Mouse (Mus musculus) lung, embryonic 14.5 days (tissue): ENCODE data around the gene Sema4c. TPM values are rescaled to one million over a fixed set of nuclear protein-coding genes. Genes with fewer than 3 reads are reported as not detected.

Experiments used
- ATAC-seq: fragments of 200-750 bp; cut with Nextera tagmentation; 2 replicates; pipeline ENCODE4 v1.8.0; 2017; ENCODE audit warnings: mild to moderate bottlenecking, moderate TSS enrichment, moderate library complexity; ENCODE audit not compliant: insufficient read depth
- DNase-seq: peaks from one replicate; pipeline ENCODE4 v3.0.0-alpha.2; 2015
- H3K27ac ChIP-seq: fragments of 300-500 bp; sonication (generic); 2 replicates; pipeline ENCODE4 v1.5.1; 2014; ENCODE audit warnings: low read depth, mild to moderate bottlenecking, moderate library complexity
- H3K27me3 ChIP-seq: fragments of 300-500 bp; sonication (generic); 2 replicates; pipeline ENCODE4 v1.6.1; 2014; ENCODE audit warnings: low read length, control low read depth; ENCODE audit not compliant: insufficient read depth
- H3K36me3 ChIP-seq: fragments of 300-500 bp; sonication (generic); 2 replicates; pipeline ENCODE4 v1.6.1; 2014; ENCODE audit warnings: control low read depth; ENCODE audit not compliant: insufficient read depth
- H3K4me1 ChIP-seq: fragments of 300-500 bp; sonication (generic); 2 replicates; pipeline ENCODE4 v1.6.1; 2014; ENCODE audit warnings: antibody characterized with exemption, control low read depth; ENCODE audit not compliant: insufficient read depth
- H3K4me2 ChIP-seq: fragments of 300-500 bp; sonication (generic); 2 replicates; pipeline ENCODE4 v1.6.1; 2014; ENCODE audit warnings: mild to moderate bottlenecking
- H3K4me3 ChIP-seq: fragments of 300-500 bp; sonication (generic); 2 replicates; pipeline ENCODE4 v1.5.1; 2014; ENCODE audit warnings: low read depth, low read length
- H3K9ac ChIP-seq: fragments of 300-500 bp; sonication (generic); 2 replicates; pipeline ENCODE4 v1.6.1; 2014
- H3K9me3 ChIP-seq: fragments of 300-500 bp; sonication (generic); 2 replicates; pipeline ENCODE4 v1.6.1; 2016; ENCODE audit warnings: low read depth, low read length, control low read depth
- CTCF ChIP-seq: IDR thresholded peaks from 2 replicates; pipeline ENCODE4 v1.5.1; 2016; ENCODE audit warnings: antibody characterized with exemption, low read depth
- WGBS: fragments of 180-500 bp; shearing (Covaris S2); extraction: QIAGEN DNeasy Blood & Tissue Kit; methylation state at CpG from one replicate; pipeline ENCODE4 v1.1.7; 2014; 5-methylcytosine and 5-hydroxymethylcytosine counted together
- polyA plus RNA-seq: library from polyadenylated mRNA; unstranded; fragments of >200 nt; fragmentation: Nextera tagmentation; extraction: Ambion mirVana; gene quantifications from 2 replicates; pipeline ENCODE4 v1.2.1, GENCODE M21; 2014

Sema4c gene
- polyA plus RNA-seq, 1 experiment from 2014 or later: 2.2 TPM

DNA sequence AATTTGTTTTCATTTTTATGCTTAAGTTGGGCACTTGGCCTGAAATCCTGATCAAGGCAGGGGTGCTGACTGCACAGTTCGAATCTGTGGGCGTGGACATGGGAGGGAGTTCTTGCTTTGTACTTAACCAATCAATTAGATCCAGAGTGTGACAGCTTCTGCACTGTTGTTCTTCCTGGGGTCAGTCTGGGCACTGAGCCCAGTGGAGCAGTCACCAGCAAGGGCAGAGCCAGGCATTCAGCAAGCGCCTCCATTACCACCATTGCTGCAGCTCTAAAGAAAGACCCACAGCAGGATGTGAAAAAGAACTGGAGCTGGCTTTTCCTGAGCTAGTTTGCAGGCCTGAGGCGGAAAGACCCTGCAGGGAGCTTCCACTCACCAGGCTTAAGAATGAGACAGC, 38.0 kb upstream of the Sema4c start:
- DNase-seq: peak; percentile 86
- Histone ChIP-seq H3K4me2 (peak overlapping the region; percentile 31; the same call in 1 of the 2 replicates), H3K27ac (peak overlapping the region; percentile 82), H3K9me3 (no peaks in the 10 kb centered on the region), H3K27me3 (no peaks in the 10 kb centered on the region), H3K4me1 (peaks cover 14% of the 10 kb centered on the region), H3K4me3 (no peak overlapping the region), H3K36me3 (no peaks in the 10 kb centered on the region), H3K9ac (no peak overlapping the region)
- ATAC-seq: peak; percentile 84
- 27% methylated on average over 4 of the region's 4 CpGs for WGBS
- no peak for TF ChIP-seq CTCF

DNA sequence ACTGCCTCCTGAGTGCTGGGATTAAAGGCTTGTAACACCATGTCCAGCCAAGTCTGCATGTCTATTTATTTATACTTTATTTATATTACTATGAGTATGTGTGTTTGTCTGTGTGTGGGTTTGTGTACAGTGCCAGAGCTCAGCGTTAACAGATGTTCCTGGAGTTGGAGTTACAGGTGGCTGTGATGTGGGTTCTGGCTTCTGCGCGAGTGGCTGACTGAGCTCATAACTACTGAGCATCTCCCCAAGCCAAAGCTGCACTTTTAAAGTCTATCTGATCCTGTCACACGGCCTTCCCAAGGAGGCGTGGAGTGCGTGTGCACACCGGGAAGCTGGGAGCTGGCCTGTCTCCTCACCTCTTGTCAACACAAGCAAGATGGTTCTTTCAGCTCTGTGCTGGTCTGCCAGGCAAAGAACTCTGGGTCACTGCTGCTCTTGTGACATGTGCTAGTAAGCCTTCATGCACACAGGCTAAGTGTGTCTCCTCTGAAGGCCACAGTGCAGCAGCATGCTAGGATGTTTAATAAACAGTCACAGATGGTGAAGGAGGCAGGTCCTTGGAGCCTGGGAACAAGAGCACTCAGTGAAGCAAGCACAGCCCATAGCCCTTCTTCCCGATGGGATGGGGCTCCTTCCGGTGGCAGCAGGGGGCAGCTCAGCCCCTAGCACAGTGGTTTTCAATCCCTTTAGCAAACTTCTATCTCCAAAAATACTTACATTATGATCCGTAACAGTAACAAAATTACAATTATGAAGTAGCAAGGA, 37.2 kb upstream of the Sema4c start:
- TF ChIP-seq CTCF: 0 out of 2 replicates have a peak, but pooled peaks have one; percentile 12
- 33% methylated on average over 10 of the region's 10 CpGs for WGBS
- H3K9ac ChIP-seq: no peak overlapping the region
- DNase-seq (peak; percentile 64), ATAC-seq (peak; percentile 67; the same call in 1 of the 2 replicates)
- H3K27ac ChIP-seq: peak overlapping the region; percentile 82
- no peaks in the 10 kb centered on the region for H3K36me3 ChIP-seq
- H3K9me3 ChIP-seq: no peaks in the 10 kb centered on the region
- H3K4me1 ChIP-seq: peaks cover 14% of the 10 kb centered on the region
- no peaks in the 10 kb centered on the region for H3K27me3 ChIP-seq
- H3K4me3 ChIP-seq: no peak overlapping the region
- H3K4me2 ChIP-seq: no peak overlapping the region

DNA sequence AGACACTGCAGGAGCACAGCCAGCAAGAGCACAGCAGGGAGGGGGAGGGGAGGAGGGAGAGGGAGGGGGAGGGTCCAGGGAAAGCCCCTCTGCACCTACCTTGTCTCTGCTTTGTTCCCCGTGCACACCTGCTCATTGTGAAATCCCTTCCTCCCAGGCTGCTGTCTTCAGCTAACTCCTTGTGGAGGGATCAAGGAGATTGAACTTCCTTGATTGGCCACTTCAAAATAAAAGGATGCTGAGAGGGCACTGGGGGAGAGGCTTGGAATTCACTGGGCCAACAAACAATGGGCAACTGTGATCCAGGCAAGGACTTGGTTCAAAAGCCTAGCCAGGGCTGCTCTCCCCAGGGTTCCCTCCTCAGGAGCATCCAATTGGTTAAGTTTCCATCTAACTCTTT, 35.0 kb upstream of the Sema4c start:
- ATAC-seq (no peak), DNase-seq (no peak)
- no peak overlapping the region for H3K4me3 ChIP-seq
- H3K36me3 ChIP-seq: no peaks in the 10 kb centered on the region
- peak overlapping the region; percentile 75 for H3K27ac ChIP-seq
- no peak for TF ChIP-seq CTCF
- peaks cover 36% of the 10 kb centered on the region for H3K4me1 ChIP-seq
- no peaks in the 10 kb centered on the region for H3K9me3 ChIP-seq
- H3K27me3 ChIP-seq: no peaks in the 10 kb centered on the region
- 38% methylated on average over 1 of the region's 1 CpGs for WGBS
- no peak overlapping the region for H3K9ac ChIP-seq
- no peak overlapping the region for H3K4me2 ChIP-seq

DNA sequence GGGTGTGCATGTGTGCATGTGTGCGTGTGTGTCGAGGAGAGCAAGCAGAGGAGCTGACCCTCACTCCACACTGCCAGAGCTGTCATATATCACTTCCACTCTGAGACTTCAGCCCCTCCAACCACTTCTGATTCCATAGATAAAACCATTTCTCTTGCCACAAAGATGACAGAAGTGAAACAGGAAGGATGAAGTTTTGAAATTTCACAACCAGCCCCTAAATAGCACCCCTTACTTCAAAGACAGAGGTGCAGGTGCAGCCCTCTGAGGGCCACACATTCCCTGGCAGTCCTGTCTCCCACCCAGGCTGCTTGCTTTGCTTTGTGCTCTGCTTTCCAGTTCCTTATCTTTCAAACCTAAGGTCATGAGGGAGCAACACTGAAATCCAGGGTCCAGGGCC, 33.3 kb upstream of the Sema4c start:
- Histone ChIP-seq H3K4me1 (peaks cover 36% of the 10 kb centered on the region), H3K9ac (no peak overlapping the region), H3K4me2 (no peak overlapping the region), H3K27ac (no peak overlapping the region), H3K9me3 (no peaks in the 10 kb centered on the region), H3K27me3 (no peaks in the 10 kb centered on the region), H3K4me3 (no peak overlapping the region), H3K36me3 (no peaks in the 10 kb centered on the region)
- 53% methylated on average over 2 of the region's 2 CpGs for WGBS
- no peak for TF ChIP-seq CTCF
- no peak for DNase-seq
- no peak for ATAC-seq

DNA sequence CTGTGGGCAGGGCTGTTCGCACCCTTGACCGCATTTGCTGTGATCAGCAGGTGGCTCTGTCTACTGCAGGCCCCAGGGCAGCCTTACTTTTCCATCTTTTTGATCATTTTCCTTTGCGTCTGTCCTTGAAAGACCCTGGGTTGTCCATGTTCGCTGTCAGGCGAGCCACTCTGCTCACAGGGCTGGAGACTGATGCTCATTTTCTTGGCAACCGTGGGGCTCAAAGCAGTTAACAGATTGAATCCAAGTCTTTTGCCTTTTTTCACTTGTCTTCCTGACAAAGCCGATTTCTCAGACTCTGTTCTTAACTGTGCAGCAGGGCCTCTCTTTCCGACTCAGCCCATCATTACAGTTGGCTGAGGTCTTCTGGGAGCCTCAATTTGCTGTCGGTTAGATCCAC, 32.5 kb upstream of the Sema4c start:
- Histone ChIP-seq H3K9ac (no peak overlapping the region), H3K27me3 (no peaks in the 10 kb centered on the region), H3K4me2 (no peak overlapping the region), H3K9me3 (no peaks in the 10 kb centered on the region), H3K27ac (peak overlapping the region; percentile 46; the same call in 1 of the 2 replicates), H3K36me3 (no peaks in the 10 kb centered on the region), H3K4me1 (peaks cover 29% of the 10 kb centered on the region), H3K4me3 (no peak overlapping the region)
- WGBS: 58% methylated on average over 9 of the region's 9 CpGs
- DNase-seq: no peak
- TF ChIP-seq CTCF: no peak
- no peak for ATAC-seq

DNA sequence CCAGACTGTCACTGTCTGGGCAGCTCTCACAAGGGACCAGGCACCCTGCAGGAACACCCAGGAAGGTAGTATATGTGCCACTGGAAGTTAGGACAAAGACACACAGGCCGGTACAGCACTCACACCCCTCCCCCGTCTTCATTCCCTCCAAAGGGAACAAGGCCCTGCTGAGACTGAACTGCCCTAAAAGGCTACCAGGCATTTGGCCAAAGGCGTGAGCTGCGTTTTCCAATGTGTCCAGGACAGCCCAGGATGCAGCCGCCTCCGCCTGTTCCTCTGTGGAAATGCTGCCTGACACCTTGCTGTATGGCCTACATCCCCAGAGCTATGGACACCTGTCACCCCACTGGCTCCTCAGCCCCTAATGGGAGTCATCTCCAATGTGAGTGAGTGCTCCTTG, 31.3 kb upstream of the Sema4c start:
- Histone ChIP-seq H3K27ac (peak overlapping the region; percentile 78), H3K4me3 (no peak overlapping the region), H3K36me3 (no peaks in the 10 kb centered on the region), H3K27me3 (no peaks in the 10 kb centered on the region), H3K4me1 (peaks cover 24% of the 10 kb centered on the region), H3K9ac (peak overlapping the region; percentile 36), H3K9me3 (no peaks in the 10 kb centered on the region), H3K4me2 (peak overlapping the region; percentile 24; the same call in 1 of the 2 replicates)
- 39% methylated on average over 6 of the region's 6 CpGs for WGBS
- TF ChIP-seq CTCF: no peak
- peak; percentile 50 for ATAC-seq
- DNase-seq: peak; percentile 83

DNA sequence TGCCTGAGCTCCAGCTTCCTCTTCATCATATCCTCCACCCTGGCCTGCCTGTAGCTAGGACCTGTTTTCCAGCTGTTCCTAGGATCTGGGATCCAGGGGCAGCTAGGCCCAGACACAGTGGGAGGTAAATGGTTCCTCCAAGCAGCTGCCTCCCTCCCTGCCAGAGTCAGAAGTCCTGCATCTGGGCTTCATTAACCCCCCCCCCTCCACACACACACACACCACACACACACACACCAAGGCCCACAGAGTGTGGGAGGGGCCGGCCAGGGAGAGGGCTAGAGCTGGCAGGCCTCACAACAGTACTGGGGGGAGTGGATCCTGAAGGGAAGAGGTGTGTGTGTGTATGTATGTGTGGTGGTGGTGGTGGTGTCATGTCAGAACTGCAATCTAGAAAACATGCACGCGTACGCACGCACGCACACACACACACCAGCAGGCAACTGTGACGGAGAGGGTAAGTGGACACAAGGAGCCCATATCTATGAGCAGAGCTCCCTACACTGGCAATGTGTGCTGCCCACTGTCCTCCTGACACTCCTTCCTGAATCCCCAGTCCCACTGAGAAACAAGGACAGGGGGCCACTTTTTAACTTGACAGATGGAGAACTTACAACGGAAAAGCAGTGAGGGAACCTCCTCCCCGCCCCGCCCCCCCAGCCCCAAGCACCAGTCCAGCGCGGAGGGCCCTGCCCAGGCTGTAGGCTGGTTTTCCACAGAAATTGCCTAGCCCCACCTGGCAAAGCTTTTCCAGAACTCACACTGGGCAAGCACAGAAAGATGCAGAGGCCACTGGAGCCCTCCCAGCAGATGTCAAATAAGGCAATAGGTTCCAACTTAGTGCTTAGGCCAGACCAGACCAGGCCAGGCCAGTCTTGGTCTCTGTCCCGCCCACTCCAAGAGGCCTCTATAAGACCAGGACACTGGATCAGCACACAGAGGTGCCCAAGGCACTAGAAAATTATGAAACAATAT, 30.6 kb upstream of the Sema4c start:
- no peaks in the 10 kb centered on the region for H3K36me3 ChIP-seq
- H3K27me3 ChIP-seq: no peaks in the 10 kb centered on the region
- H3K4me3 ChIP-seq: no peak overlapping the region
- H3K4me2 ChIP-seq: peak overlapping the region; percentile 24
- H3K27ac ChIP-seq: peak overlapping the region; percentile 78
- no peak for TF ChIP-seq CTCF
- 51% methylated on average over 13 of the region's 13 CpGs for WGBS
- DNase-seq (peak; percentile 71), ATAC-seq (peak; percentile 77)
- H3K4me1 ChIP-seq: peaks cover 24% of the 10 kb centered on the region
- H3K9me3 ChIP-seq: no peaks in the 10 kb centered on the region
- H3K9ac ChIP-seq: peak overlapping the region; percentile 36
